Mouse (Mus musculus) ES-E14 (cell line): ENCODE data around the gene Trio.

Experiments
- CHD2 ChIP-seq: IDR thresholded peaks from 2 replicates; pipeline ENCODE4 v1.6.1; 2014; ENCODE audit warnings: mild to moderate bottlenecking, low read depth, low read length, inconsistent platforms
- MAFK ChIP-seq: IDR thresholded peaks from 2 replicates; pipeline ENCODE4 v1.6.1; 2014; ENCODE audit warnings: mild to moderate bottlenecking, low read depth, low read length, inconsistent platforms; ENCODE audit not compliant: insufficient read depth
- ZC3H11A ChIP-seq: IDR thresholded peaks from 2 replicates; pipeline ENCODE4 v1.6.1; 2012; ENCODE audit warnings: low read depth, mild to moderate bottlenecking, inconsistent platforms, low read length, borderline replicate concordance
- ZNF384 ChIP-seq: IDR thresholded peaks from 2 replicates; pipeline ENCODE4 v1.6.1; 2012; ENCODE audit warnings: low read depth, low read length, inconsistent platforms

- no peak for TF ChIP-seq MAFK
- no peak for TF ChIP-seq ZC3H11A
- TF ChIP-seq CHD2, result no peak
- no peak for TF ChIP-seq ZNF384
Observed at GRCm38 (mm10) chr15:27758680-27759079, 267.0 kb downstream of the Trio start.
